Mouse (Mus musculus) stomach, postnatal 0 days (tissue): ENCODE measurements at regions not wholly inside any gene's neighbourhood (a gene's known extent, or its start where the extent isn't known, plus 50 kb on each side); places are given as distances from the start of the nearest gene placed in this dataset.

Experiments
- ATAC-seq: fragments of 200-750 bp; cut with Nextera tagmentation; 2 replicates; pipeline ENCODE4 v1.8.0; 2017; ENCODE audit not compliant: low FRiP score, low TSS enrichment
- DNase-seq: peaks from one replicate; pipeline ENCODE4 v3.0.0-alpha.2; 2016; ENCODE audit warnings: low spot score
- H3K27ac ChIP-seq: fragments of 300-500 bp; sonication (generic); replicated peaks from 2 replicates; pipeline ENCODE4 v1.5.1; 2014; ENCODE audit warnings: mild to moderate bottlenecking, control low read depth
- H3K27me3 ChIP-seq: fragments of 300-500 bp; sonication (generic); 2 replicates; pipeline ENCODE4 v1.6.1; 2014; ENCODE audit warnings: low read length; ENCODE audit not compliant: control insufficient read depth, insufficient read depth
- H3K36me3 ChIP-seq: fragments of 300-500 bp; sonication (generic); 2 replicates; pipeline ENCODE4 v1.6.1; 2014; ENCODE audit warnings: low read length, mixed read lengths; ENCODE audit not compliant: control insufficient read depth, insufficient read depth
- H3K4me1 ChIP-seq: fragments of 300-500 bp; sonication (generic); replicated peaks from 2 replicates; pipeline ENCODE4 v1.6.1; 2014; ENCODE audit warnings: antibody characterized with exemption; ENCODE audit not compliant: control insufficient read depth, insufficient read depth
- H3K4me2 ChIP-seq: fragments of 300-500 bp; sonication (generic); replicated peaks from 2 replicates; pipeline ENCODE4 v1.6.1; 2014; ENCODE audit warnings: low read depth, mild to moderate bottlenecking, control low read depth, moderate library complexity
- H3K4me3 ChIP-seq: fragments of 300-500 bp; sonication (generic); 2 replicates; pipeline ENCODE4 v1.5.1; 2014; ENCODE audit warnings: low read depth, low read length, control low read depth
- H3K9ac ChIP-seq: fragments of 300-500 bp; sonication (generic); 2 replicates; pipeline ENCODE4 v1.6.1; 2014; ENCODE audit warnings: mild to moderate bottlenecking, low read length, control low read depth, mixed read lengths
- H3K9me3 ChIP-seq: fragments of 300-500 bp; sonication (generic); 2 replicates; pipeline ENCODE4 v1.6.1; 2016; ENCODE audit warnings: low read length; ENCODE audit not compliant: control insufficient read depth
- CTCF ChIP-seq: IDR thresholded peaks from 2 replicates; pipeline ENCODE4 v1.5.1; 2016; ENCODE audit warnings: antibody characterized with exemption, low read depth, mild to moderate bottlenecking, moderate library complexity
- EP300 ChIP-seq: optimal IDR thresholded peaks from 2 replicates; pipeline ENCODE3; 2016; ENCODE audit warnings: antibody characterized with exemption
- WGBS: fragments of 180-500 bp; shearing (Covaris S2); extraction: QIAGEN DNeasy Blood & Tissue Kit; methylation state at CpG from one replicate; pipeline ENCODE4 v1.1.7; 2014; 5-methylcytosine and 5-hydroxymethylcytosine counted together

DNA sequence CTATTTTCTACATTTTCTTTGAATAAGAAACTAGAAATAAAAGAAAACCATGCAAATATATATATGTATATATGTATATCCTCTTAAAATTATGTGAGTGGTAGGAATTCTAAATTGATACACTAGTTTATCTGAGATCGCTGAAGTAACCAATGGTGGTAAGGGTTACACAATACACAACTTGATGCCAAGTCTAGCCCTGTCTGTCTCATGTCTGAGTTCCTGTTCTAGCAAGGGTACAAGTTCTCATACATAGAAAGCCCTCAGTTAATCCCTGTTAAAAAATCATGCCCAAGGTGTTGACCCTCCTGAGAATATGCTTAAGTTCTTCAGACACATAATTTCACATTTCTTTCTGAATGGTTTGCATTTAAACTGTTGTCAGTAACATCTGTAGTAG is 486.8 kb downstream of the Hao1 start:
- DNase-seq (no peak), ATAC-seq (no peak)
- TF ChIP-seq CTCF (no peak), EP300 (no peak)
- H3K4me3 ChIP-seq: no peak overlapping the region
- no peak overlapping the region for H3K27ac ChIP-seq
- H3K9ac ChIP-seq: no peak overlapping the region
- no peaks in the 10 kb centered on the region for H3K4me1 ChIP-seq
- no peaks in the 10 kb centered on the region for H3K9me3 ChIP-seq
- 86% methylated on average over 1 of the region's 1 CpGs for WGBS
- H3K4me2 ChIP-seq: no peak overlapping the region
- no peaks in the 10 kb centered on the region for H3K27me3 ChIP-seq
- H3K36me3 ChIP-seq: no peaks in the 10 kb centered on the region

DNA sequence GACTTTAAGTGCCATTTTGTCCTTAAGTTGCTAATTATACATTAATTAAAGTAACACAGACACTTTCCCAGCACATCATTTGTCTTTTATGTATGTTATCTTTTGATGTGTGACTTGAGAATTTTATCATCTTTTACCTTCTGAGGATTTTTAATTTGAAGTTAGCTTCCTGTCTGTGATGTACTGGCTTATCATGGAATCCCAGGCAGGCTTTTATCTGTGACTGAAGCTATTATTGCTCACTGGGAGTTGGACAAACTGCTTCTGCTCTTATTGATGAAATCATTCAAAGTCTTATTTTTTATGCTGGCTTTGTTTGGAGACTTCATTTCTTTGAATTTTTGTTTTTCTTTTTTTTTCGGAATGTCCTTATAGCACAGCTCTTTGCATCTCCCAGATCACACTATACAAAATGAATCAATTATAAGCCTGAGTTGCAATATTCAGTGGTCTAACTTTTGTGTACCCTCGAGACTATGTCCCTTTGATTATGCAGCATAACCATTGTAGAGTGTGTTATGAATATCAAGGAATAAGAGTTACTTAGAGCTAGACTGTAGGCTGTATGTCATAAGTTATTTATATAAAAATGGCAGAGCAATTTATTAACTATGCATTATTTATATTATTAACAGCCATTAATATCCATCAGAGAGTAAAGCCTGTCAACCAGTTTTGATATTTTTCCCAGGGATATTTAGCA is 494.1 kb downstream of the Hao1 start:
- Histone ChIP-seq H3K4me3 (no peak overlapping the region), H3K4me2 (no peak overlapping the region), H3K27me3 (no peaks in the 10 kb centered on the region), H3K9ac (no peak overlapping the region), H3K9me3 (no peaks in the 10 kb centered on the region), H3K4me1 (no peaks in the 10 kb centered on the region), H3K36me3 (no peaks in the 10 kb centered on the region), H3K27ac (no peak overlapping the region)
- ATAC-seq (no peak), DNase-seq (no peak)
- WGBS: 68% methylated on average over 2 of the region's 2 CpGs
- TF ChIP-seq EP300: no peak
- TF ChIP-seq CTCF: no peak

DNA sequence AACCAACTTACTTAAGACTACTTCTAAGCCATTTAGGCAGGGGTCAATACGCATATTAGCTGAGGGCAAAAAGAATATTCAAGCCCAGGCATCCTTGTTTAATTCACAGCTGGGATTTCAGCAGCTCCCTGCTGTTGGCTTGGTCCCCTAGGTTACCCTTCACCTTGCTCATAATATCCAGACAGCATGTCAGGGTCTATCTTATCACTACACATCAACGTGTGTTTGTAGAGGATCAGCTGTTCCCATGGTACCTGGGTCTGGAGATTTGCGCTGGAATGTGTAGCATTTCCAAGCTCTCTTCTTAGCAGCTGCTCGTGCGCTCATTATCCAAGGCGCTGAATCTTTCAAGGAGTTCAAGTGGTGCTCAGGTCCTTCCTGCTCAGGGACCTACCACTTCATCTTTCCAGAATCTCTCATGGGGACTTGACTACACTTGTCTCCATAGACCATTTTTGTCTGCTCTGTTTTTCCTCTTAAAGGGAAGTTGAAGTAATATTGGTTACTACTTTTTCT is 484.5 kb downstream of the Bmp2 start:
- WGBS: 46% methylated on average over 6 of the region's 6 CpGs
- H3K4me3 ChIP-seq: no peak overlapping the region
- DNase-seq: no peak

DNA sequence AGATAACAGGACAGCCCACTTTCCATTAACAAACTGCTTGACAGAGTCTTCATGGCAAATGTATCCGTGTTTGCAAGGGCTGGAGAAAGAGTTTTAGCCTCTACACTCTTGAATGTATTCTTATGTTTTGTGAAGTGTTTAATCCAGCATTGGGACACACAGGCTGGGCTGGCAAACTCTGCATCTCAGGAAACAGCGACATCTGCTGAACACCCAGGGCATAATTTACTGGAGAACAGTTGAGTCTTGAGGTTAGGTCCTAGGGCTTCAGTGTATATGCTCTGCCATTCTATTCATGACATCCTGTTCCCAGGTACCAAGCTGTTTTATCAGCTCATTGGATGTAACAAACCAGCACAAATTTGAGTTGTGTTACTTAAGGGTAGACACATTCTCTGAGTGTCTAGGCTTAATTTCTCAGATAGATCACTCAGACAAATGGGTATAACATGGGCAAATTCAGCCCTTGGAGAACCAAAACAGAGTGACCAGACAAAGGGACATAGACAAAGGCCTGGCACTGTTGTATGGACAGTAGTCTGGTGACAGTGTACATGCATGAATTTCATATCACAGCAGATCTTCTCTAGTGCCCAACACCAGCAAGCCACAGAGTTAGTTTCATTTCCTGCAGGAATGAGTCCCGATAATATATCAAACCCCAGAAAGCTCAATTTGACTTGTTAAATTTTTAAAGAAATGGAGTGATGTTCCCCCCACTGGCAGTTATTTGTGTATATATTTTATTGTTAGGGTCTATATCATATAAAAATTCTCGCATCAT is 477.9 kb downstream of the Bmp2 start:
- Histone ChIP-seq H3K4me2 (no peak overlapping the region), H3K4me3 (no peak overlapping the region), H3K9me3 (no peaks in the 10 kb centered on the region), H3K4me1 (no peaks in the 10 kb centered on the region), H3K9ac (no peak overlapping the region), H3K36me3 (no peaks in the 10 kb centered on the region), H3K27me3 (no peaks in the 10 kb centered on the region), H3K27ac (no peak overlapping the region)
- ATAC-seq (no peak), DNase-seq (peak; percentile 44)
- whole genome bisulfite sequencing: 57% methylated on average over 4 of the region's 4 CpGs
- no peak for TF ChIP-seq EP300
- TF ChIP-seq CTCF: peak; percentile 79

More for the DNA sequence above, 484.5 kb downstream of the Bmp2 start:
- Histone ChIP-seq H3K4me2 (no peak overlapping the region), H3K9me3 (no peaks in the 10 kb centered on the region), H3K4me1 (no peaks in the 10 kb centered on the region), H3K27me3 (no peaks in the 10 kb centered on the region), H3K9ac (no peak overlapping the region), H3K27ac (no peak overlapping the region), H3K36me3 (no peaks in the 10 kb centered on the region)
- ATAC-seq: no peak
- TF ChIP-seq EP300 (no peak), CTCF (no peak)

DNA sequence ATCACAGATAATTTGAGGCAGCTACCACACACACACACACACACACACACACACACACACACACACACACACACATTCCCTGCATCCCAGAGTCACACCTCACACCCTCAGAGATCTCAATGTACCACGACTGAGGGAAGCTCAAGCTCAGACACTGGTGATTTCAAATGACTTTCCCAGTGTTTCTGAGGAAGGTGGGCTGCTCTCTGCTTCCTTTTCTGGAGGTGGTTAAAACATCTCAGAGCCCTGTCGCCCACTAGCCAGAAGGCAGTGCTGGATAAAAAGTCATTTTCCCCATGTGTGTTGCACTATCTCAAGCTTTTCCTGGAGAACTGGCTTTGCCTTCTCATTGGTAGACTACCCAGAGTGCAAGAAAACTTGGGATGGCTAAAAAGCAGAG is 477.2 kb downstream of the Bmp2 start:
- no peaks in the 10 kb centered on the region for H3K36me3 ChIP-seq
- DNase-seq: no peak
- no peaks in the 10 kb centered on the region for H3K9me3 ChIP-seq
- no peak overlapping the region for H3K27ac ChIP-seq
- H3K4me1 ChIP-seq: no peaks in the 10 kb centered on the region
- no peak overlapping the region for H3K4me2 ChIP-seq
- WGBS: 73% methylated on average over 2 of the region's 2 CpGs
- ATAC-seq: no peak
- no peaks in the 10 kb centered on the region for H3K27me3 ChIP-seq
- TF ChIP-seq CTCF (no peak), EP300 (no peak)
- no peak overlapping the region for H3K9ac ChIP-seq
- H3K4me3 ChIP-seq: no peak overlapping the region

DNA sequence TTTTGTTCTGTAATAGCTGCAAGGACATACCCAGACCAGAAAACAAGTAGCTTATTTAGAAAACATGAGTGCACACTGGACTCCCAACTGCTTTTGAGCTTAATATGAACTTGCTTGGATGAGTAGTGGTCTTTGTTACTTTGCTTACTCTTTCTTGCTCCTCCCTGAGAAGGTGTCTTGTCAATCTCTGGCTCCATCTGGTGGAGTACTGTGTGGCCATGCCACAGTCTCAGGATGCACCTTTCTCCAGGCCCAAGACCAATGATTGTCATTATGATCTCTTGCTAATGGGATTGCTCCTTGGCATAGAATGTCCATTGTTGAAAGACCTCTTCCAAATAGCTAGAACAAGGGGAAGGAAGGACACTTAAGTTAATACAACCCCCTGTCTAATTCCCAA is 465.1 kb downstream of the Bmp2 start:
- no peak for ATAC-seq
- H3K27me3 ChIP-seq: no peaks in the 10 kb centered on the region
- H3K4me2 ChIP-seq: no peak overlapping the region
- no peaks in the 10 kb centered on the region for H3K9me3 ChIP-seq
- no peak overlapping the region for H3K4me3 ChIP-seq
- H3K4me1 ChIP-seq: no peaks in the 10 kb centered on the region
- DNase-seq: peak; percentile 16
- TF ChIP-seq CTCF (peak; percentile 82), EP300 (no peak)
- no peaks in the 10 kb centered on the region for H3K36me3 ChIP-seq
- no peak overlapping the region for H3K27ac ChIP-seq
- H3K9ac ChIP-seq: no peak overlapping the region
